Mouse (Mus musculus): ENCODE measurements around the gene Sars2.

DNA sequence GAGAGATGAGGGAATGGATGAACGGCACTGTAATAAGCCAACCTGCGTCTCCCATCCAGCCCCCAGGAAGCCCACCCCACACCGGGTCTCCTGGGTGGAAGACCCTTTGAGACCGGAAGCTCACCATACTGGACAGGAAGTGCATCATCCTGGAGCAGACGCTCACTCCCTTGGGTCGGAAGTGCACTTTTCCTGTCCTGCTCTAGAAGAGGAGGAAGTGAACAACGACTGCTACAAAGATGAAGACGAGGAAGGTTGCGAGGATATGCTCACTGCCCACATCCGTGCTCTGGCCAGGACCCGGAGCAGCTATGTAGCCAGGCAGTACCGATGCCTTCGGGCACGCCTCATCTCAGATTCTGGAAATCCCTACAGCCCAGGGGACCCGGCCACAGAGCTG lies 54.0 kb downstream of the Sars2 start:
- TF ChIP-seq CTCF (IDR thresholded peaks at IDR 0.05; ENCODE audit: borderline replicate concordance, control insufficient read depth, extremely low read depth, insufficient read depth, low read length, poor library complexity) (no peak), POLR2A (IDR thresholded peaks at IDR 0.05; ENCODE audit: control insufficient read depth, extremely low read depth, insufficient read depth, low read length, poor library complexity) (no peak)

Measured in thymus, adult 2 months (tissue).